Mouse (Mus musculus) kidney, postnatal 0 days (tissue): ENCODE results near the gene 1700088E04Rik. TPM values are rescaled to one million over a fixed set of nuclear protein-coding genes. Genes with fewer than 3 reads are reported as not detected.
A peak's percentile ranks its signal among the peaks of the same experiment; 100 is the strongest.

Source experiments
- ATAC-seq: fragments of 200-750 bp; cut with Nextera tagmentation; replicated peaks from 2 replicates; pipeline ENCODE4 v1.8.0; 2017; ENCODE audit warnings: low read depth, moderate number of reproducible peaks, moderate TSS enrichment, moderate library complexity; ENCODE audit not compliant: low FRiP score
- DNase-seq: peaks from one replicate; pipeline ENCODE4 v3.0.0-alpha.2; 2016; ENCODE audit warnings: low spot score
- H3K27ac ChIP-seq: fragments of 300-500 bp; sonication (generic); 2 replicates; pipeline ENCODE4 v1.5.1; 2014; ENCODE audit warnings: mild to moderate bottlenecking
- H3K27me3 ChIP-seq: fragments of 300-500 bp; sonication (generic); 2 replicates; pipeline ENCODE4 v1.6.1; 2014; ENCODE audit warnings: low read length, mixed read lengths; ENCODE audit not compliant: insufficient read depth
- H3K36me3 ChIP-seq: fragments of 300-500 bp; sonication (generic); 2 replicates; pipeline ENCODE4 v1.6.1; 2014; ENCODE audit warnings: low read length, mixed read lengths; ENCODE audit not compliant: insufficient read depth
- H3K4me1 ChIP-seq: fragments of 300-500 bp; sonication (generic); replicated peaks from 2 replicates; pipeline ENCODE4 v1.6.1; 2014; ENCODE audit warnings: antibody characterized with exemption, low read length, mixed read lengths; ENCODE audit not compliant: insufficient read depth
- H3K4me2 ChIP-seq: fragments of 300-500 bp; sonication (generic); 2 replicates; pipeline ENCODE4 v1.6.1; 2014; ENCODE audit warnings: mild to moderate bottlenecking, low read length, moderate library complexity, mixed read lengths
- H3K4me3 ChIP-seq: fragments of 300-500 bp; sonication (generic); replicated peaks from 2 replicates; pipeline ENCODE4 v1.5.1; 2014; ENCODE audit warnings: low read depth, low read length
- H3K9ac ChIP-seq: fragments of 300-500 bp; sonication (generic); 2 replicates; pipeline ENCODE4 v1.6.1; 2014; ENCODE audit warnings: low read depth, low read length
- H3K9me3 ChIP-seq: fragments of 300-500 bp; sonication (generic); replicated peaks from 2 replicates; pipeline ENCODE4 v1.6.1; 2016; ENCODE audit warnings: low read length, inconsistent platforms, mixed read lengths
- CTCF ChIP-seq: IDR thresholded peaks from 2 replicates; pipeline ENCODE4 v1.5.1; 2016; ENCODE audit warnings: antibody characterized with exemption, low read depth, mild to moderate bottlenecking, moderate library complexity
- WGBS: fragments of 180-500 bp; shearing (Covaris S2); extraction: QIAGEN DNeasy Blood & Tissue Kit; methylation state at CpG from one replicate; pipeline ENCODE4 v1.1.7; 2014; 5-methylcytosine and 5-hydroxymethylcytosine counted together
- polyA plus RNA-seq: library from polyadenylated mRNA; unstranded; fragments of >200 nt; fragmentation: Nextera tagmentation; extraction: Ambion mirVana; gene quantifications from 2 replicates; pipeline ENCODE4 v1.2.1, GENCODE M21; 2015

Gene 1700088E04Rik
- polyA plus RNA-seq, 1 experiment from 2014 or later, result 12.9 TPM

DNA sequence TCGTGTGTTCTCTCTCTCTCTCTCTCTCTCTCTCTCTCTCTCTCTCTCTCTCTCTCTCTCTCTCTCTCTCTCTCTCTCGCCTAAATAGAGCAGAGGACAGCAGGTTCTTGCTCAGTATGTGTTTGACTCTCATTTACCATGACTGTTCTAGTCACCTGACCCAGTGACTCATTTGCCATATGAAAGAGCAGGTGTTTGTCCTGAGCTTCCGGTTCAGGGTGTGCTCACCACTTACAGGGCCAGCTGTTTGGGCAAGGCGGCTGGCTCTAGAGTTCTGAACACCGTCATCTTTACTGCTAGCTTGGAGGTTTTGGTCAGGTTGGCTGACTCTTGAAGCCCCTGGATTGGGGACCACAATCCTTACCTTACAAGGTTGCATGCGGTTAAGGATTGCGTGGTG lies 4.5 kb upstream of the 1700088E04Rik start:
- TF ChIP-seq CTCF, result no peak
- 92% methylated on average over 7 of the region's 7 CpGs for WGBS
- peaks cover 42% of the 10 kb centered on the region for H3K36me3 ChIP-seq

DNA sequence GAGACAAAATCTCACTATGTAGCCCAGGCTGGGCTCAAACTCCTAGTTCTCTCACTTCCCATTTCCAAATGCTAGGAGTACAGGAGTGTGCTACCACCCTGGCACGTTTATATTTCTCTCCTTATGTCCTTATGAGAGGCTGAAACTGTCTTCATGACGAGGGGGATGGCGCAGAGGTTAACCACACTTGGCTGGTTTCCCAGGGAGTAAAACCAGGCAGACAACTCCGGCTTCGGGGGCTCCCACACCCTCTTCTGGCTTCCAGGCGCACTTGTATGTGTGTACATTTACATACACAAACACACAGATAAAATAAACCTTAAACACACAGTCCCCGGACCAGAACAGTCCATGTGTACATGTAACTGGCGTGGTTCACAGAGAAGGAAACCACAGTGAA lies 3.0 kb upstream of the 1700088E04Rik start:
- no peak overlapping the region for H3K9ac ChIP-seq
- H3K4me3 ChIP-seq, result no peak overlapping the region
- 57% methylated on average over 8 of the region's 8 CpGs for WGBS
- H3K36me3 ChIP-seq, result peaks cover 34% of the 10 kb centered on the region
- no peaks in the 10 kb centered on the region for H3K9me3 ChIP-seq
- H3K27ac ChIP-seq, result no peak overlapping the region
- DNase-seq, result no peak
- TF ChIP-seq CTCF, result no peak
- ATAC-seq, result no peak
- peaks cover 7% of the 10 kb centered on the region; the same call in 1 of the 2 replicates for H3K4me1 ChIP-seq
- no peak overlapping the region for H3K4me2 ChIP-seq
- H3K27me3 ChIP-seq, result no peaks in the 10 kb centered on the region

More for the DNA sequence above, 4.5 kb upstream of the 1700088E04Rik start:
- H3K4me3 ChIP-seq, result no peak overlapping the region
- no peak overlapping the region for H3K4me2 ChIP-seq
- H3K9me3 ChIP-seq, result no peaks in the 10 kb centered on the region
- no peak overlapping the region for H3K27ac ChIP-seq
- ATAC-seq, result no peak
- H3K4me1 ChIP-seq, result peaks cover 4% of the 10 kb centered on the region; the same call in 1 of the 2 replicates
- H3K9ac ChIP-seq, result no peak overlapping the region
- DNase-seq, result no peak
- no peaks in the 10 kb centered on the region for H3K27me3 ChIP-seq

DNA sequence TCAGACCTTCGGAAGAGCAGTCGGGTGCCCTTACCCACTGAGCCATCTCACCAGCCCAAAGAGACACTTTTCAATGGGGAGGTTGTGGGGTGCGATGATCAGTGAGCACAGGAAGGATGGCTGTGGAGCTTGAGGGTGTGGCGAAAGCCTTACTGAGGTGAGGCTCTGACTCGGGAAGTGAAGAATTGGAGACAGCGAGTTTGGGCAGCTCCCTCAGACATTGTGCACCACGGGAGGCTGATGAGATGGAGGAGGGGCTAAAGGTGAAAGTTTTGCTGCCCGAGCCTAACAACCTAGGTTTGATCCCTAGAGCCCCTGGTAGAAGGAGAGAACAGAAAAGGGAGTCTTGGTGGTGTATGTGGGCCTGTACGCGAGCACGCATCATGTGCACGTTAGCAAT lies 2.3 kb upstream of the 1700088E04Rik start:
- no peaks in the 10 kb centered on the region for H3K27me3 ChIP-seq
- H3K9me3 ChIP-seq, result no peaks in the 10 kb centered on the region
- DNase-seq (no peak), ATAC-seq (no peak)
- H3K27ac ChIP-seq, result no peak overlapping the region
- H3K4me2 ChIP-seq, result no peak overlapping the region
- no peak overlapping the region for H3K9ac ChIP-seq
- H3K4me3 ChIP-seq, result no peak overlapping the region
- WGBS, result 81% methylated on average over 12 of the region's 12 CpGs
- no peak for TF ChIP-seq CTCF
- H3K36me3 ChIP-seq, result peaks cover 29% of the 10 kb centered on the region
- H3K4me1 ChIP-seq, result peaks cover 7% of the 10 kb centered on the region; the same call in 1 of the 2 replicates

DNA sequence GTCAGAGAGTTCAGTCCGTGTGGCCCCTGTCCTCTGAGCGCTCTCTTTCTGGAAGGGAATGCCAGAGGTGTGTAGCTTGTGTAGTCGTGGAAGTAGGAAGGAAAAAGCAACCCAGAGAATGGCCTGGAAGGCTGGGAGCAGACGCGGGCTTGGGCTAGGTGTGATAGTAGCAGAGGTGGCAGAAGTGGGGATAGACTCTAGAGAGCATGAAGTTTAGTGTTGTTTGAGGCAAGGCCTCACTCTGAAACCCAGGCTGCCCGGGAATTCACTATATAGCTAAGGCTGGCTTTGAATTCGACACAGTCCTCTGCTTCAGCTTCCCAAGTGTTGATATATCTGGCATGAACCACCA lies 489 bp upstream of the 1700088E04Rik start:
- ATAC-seq, result peak; percentile 3; the same call in 1 of the 2 replicates
- H3K4me3 ChIP-seq, result peak overlapping the region; percentile 79
- 2% methylated on average over 7 of the region's 7 CpGs for WGBS

GRCm38 (mm10) chr15:79139640-79140039 lies 1.4 kb downstream of the 1700088E04Rik start:
- H3K36me3 ChIP-seq, result peaks cover 4% of the 10 kb centered on the region; the same call in 1 of the 2 replicates
- no peak overlapping the region for H3K9ac ChIP-seq
- H3K4me1 ChIP-seq, result peaks cover 11% of the 10 kb centered on the region
- ATAC-seq, result no peak
- H3K4me2 ChIP-seq, result no peak overlapping the region
- WGBS, result 59% methylated on average over 10 of the region's 10 CpGs
- no peaks in the 10 kb centered on the region for H3K9me3 ChIP-seq
- peak; percentile 35 for DNase-seq
- TF ChIP-seq CTCF, result peak; percentile 83
- no peak overlapping the region for H3K4me3 ChIP-seq
- no peaks in the 10 kb centered on the region for H3K27me3 ChIP-seq
- no peak overlapping the region for H3K27ac ChIP-seq

More for the DNA sequence above, 489 bp upstream of the 1700088E04Rik start:
- Histone ChIP-seq H3K9ac (peak overlapping the region; percentile 74), H3K27ac (no peak overlapping the region), H3K9me3 (no peaks in the 10 kb centered on the region), H3K27me3 (no peaks in the 10 kb centered on the region), H3K4me2 (peak overlapping the region; percentile 84), H3K4me1 (peaks cover 7% of the 10 kb centered on the region; the same call in 1 of the 2 replicates), H3K36me3 (peaks cover 16% of the 10 kb centered on the region)
- TF ChIP-seq CTCF, result no peak
- DNase-seq, result no peak

GRCm38 (mm10) chr15:79135783-79136575 lies 5.1 kb downstream of the 1700088E04Rik start:
- peaks cover 23% of the 10 kb centered on the region; the same call in 1 of the 2 replicates for H3K36me3 ChIP-seq
- H3K4me3 ChIP-seq, result no peak overlapping the region
- DNase-seq (peak; percentile 44), ATAC-seq (no peak; the same call in 1 of the 2 replicates)
- H3K4me2 ChIP-seq, result no peak overlapping the region
- peak overlapping the region; percentile 42; the same call in 1 of the 2 replicates for H3K27ac ChIP-seq
- peaks cover 15% of the 10 kb centered on the region; the same call in 1 of the 2 replicates for H3K4me1 ChIP-seq
- no peaks in the 10 kb centered on the region for H3K27me3 ChIP-seq
- TF ChIP-seq CTCF, result no peak
- H3K9me3 ChIP-seq, result no peaks in the 10 kb centered on the region
- no peak overlapping the region for H3K9ac ChIP-seq
- WGBS, result 42% methylated on average over 11 of the region's 11 CpGs
